Mouse (Mus musculus) B cell, adult 2 months (primary cell): Measurements from ENCODE around the gene Cspg4.

Experiments
- DNase-seq, 2 experiments: peaks; one replicate each; pipeline ENCODE4 v3.0.0; 2022

Cspg4 gene

DNA sequence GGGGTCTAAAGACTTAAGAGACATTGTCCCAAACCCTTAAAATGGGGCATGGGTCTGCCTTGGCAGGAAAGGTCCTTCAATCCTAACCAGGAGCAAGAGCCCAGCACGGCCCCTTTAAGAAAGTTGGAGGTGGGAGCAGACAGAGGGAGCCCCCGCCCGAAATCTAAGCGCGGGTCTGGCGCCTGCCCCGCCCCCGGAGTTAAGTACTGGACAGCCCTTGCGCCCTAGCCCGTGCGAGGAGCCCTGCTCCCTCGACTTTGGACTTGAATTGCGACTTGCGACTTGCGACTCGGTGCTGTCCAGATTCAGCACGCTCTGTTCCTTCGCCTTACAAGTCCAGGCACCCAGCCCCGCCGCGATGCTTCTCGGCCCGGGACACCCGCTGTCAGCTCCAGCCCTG, at the start of gene Cspg4:
Gene Cspg4 (plus strand): TSS at position 202 of the 400 bp plus-strand sequence.
- DNase-seq: no peak

DNA sequence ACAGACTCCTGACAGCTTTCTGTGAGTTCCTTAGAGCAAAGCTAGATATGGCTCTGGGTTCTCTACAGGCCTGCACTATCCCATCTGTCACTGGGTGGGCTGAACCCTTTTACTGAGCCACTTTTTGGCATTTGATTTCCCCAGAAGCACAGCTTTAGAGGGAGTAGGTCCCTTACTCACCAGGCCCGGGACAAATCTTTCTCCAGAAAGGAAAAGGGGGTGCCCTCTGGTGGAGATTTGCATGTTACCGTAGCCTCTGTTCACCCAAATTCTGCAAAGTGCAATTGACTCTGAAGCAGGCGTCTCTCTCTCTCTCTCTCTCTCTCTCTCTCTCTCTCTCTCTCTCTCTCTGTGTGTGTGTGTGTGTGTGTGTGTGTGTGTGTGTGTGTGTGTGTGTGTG, 39.9 kb upstream of the Cspg4 start:
- DNase-seq: peak; percentile 12 to 14

DNA sequence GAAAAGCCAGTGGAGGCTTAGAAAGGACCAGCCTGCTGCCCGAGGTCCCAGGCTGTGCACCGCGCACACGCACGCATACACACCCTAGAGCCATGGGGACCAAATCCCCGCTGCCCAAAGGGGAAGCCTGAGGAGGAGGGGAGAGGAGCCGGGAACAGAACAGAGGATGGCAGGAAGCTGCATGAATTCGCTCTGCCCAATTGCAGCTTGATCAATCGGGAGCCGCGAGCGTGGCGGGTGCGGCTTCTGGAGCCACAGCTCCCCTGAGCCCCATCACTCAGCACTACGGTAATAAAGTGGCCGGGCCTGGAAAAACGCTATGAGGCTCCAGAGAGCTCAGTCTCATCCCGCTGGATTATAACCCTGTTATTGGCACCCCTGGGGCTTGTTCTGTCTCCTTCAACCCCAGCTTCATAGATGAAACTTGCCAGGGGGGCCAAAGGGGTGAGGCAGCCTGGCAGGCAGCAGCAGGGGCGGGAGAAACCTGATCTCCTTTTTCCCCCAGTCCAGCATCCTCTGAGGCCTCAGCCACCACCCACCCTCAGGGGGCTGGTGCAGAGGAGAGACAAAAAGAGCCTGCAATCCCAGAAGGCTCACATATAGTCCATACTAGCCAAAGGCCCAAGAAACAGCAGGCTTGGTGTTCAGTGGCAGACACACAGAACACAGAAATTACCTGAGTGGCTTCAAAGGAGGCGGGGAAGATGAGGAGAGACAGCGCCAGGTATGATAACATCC, 39.2 kb upstream of the Cspg4 start:
- DNase-seq: no peak

DNA sequence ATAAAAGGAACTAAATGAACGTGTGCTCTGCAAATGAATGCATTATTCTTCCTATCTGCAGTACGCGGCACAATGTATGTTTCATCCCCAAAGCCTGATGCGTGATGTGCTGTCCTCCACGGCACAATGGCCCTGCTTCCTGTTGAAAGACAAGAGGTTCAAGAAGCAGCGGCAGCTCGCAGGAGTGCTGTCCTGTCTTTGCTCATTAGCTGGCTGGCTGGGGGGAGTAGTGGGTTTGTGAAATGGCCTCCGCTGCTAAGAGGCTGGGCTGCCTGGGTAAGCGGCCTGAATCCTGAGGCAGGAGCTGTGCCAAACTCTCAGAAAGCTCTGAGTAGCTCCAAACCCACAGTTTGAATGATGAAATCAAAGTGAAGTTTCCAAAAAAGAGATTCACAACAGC, 36.7 kb upstream of the Cspg4 start:
- no peak for DNase-seq

DNA sequence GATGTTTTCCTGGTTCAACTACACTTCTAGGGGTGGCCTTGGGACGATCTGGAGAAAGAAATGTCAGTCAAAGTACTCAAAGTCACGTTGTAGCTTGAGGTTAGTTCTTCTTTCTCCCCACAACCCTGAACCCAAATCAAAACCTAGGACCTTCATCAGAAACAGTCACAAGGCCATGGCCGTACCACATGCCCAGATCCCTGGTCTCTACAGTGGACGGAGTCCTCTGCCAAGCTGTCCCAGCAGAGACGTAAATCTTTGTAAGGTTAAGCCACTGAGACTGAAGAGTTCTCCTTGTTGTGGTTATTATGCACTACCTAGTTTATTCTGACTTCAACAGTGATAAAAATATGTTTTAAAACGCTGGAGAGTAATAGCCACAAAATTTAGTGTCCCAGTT, 36.0 kb upstream of the Cspg4 start:
- DNase-seq: no peak

DNA sequence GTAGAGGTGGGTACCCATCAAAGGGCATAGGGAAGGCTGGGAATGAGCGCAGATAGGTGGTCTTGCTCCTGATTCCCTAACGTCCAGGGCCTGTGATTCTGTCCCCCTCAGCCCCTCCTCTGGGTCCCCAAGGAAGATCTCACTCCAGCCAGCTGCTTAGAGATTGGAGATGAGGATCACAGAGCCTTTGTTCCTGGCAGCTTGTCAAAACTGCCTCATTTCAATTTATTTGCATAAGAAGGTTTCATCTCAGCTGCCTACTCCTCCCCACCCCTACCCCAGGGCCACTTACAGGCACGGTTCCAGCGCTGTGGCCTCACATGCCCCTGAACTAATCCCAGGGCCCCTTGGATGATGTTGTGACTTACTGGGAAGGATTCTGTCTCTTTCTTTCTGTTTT, 34.7 kb upstream of the Cspg4 start:
- DNase-seq: no peak

DNA sequence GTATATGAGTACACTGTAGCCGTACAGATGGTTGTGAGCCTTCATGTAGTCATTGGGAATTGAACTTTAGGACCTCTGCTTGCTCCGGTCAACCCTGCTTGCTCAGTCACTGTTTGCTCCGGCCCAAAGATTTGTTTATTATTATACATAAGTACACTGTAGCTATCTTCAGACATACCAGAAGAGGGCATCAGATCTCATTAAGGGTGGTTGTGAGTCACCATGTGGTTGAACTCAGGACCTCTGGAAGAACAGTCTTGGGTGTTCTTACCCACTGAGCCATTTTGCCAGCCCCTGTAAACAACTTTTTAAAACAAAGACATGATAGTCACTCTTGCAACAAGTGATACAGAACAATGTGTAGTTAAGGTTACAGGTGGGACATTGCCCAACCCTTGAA, 32.9 kb upstream of the Cspg4 start:
- DNase-seq: no peak

DNA sequence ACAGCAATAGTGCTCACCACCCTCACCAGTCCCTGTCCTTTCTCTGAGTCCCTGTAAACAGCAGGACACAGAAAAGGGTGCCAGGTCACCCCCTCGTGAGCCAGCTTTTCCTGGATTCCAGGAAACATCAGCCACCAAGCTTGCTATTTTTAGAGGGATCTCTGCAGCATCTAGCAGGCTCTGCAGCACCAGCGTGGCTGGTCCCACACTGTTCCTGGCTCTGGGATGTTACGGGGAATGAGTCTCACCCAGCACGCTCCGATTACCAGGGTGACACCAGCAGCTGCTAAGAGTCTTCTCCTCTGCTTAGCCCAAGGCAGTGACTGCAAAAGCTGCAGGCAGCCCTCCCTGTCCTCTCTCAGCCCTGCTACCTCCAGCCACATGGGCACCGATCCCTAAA, 31.9 kb upstream of the Cspg4 start:
- DNase-seq: no peak

DNA sequence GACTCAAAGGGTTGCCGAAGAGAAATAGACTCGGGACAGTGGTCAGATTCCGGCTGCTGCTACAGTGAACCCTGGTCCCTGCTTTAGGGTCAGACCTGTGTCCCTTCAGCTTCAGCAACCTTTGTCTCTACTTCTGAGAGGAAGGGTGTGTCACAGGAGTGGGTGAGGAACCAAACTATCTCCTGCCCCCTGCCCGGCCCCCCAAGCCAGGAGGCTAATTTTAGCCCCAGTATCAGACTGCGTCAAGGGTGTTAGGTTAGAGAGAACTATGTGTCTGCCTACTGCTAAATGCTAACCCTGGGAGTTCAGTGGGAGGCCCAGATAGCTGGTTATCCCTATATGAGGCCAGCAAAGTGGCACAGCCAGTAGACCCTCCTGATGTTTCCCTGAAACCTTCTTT, 29.7 kb upstream of the Cspg4 start:
- DNase-seq: no peak

DNA sequence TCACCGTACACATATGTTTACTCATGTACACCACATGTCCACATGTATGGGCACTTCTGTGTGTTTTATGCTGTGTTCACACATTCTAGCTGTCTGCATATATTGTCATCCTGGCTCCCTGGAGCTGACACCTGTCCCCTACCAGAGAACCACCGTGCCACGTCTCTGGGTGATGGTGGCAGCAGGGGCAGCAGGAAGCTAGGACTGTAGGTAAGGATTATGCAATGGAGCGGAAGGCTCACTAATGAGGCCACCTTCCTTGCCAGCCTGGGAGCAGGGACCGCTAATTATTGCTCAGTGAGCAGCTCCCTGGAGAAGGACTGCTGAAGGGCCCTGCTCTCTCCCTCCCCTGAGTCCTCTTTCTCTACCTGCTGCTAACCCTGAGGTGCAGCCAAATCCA, 24.1 kb upstream of the Cspg4 start:
- no peak for DNase-seq

DNA sequence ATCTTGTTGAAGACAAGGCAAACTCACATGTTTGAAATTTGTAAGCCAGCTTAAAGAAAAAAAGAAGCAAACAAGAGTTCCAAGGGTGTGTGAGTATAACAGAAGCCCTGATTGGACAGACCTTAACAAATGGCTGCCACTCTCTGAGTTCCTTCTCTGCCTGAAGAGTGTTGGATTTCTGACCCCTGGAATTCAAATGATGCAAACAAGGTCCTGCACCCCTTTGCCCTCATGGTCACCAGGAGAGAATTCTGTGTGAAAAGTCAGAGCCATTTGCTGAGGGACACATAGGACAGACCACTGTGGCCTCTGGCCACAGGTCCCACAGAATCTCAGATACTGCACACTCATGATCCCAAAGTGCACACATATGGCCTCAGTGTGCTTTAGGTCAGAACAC, 23.0 kb upstream of the Cspg4 start:
- DNase-seq: no peak

DNA sequence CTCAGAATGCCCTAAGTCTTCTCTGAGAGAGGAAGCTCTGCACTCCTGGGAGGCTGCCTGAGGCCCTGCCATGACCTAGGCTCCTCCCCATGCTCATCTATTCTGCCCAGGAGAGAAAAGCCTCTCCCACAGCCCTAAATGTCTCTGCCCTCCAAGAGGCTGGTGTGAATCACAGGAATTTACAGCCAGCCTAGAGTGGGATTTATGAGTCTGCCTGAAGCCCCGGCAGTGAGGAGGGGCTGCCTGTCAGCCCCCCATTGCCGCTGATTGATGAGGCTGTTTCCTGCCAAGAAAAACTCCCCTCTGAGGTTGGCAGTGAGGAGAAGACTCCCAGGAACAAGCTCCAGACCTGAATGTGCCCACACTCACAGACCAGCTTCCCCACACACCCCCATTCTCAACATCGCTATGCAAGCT, 22.5 kb upstream of the Cspg4 start:
- DNase-seq: no peak

DNA sequence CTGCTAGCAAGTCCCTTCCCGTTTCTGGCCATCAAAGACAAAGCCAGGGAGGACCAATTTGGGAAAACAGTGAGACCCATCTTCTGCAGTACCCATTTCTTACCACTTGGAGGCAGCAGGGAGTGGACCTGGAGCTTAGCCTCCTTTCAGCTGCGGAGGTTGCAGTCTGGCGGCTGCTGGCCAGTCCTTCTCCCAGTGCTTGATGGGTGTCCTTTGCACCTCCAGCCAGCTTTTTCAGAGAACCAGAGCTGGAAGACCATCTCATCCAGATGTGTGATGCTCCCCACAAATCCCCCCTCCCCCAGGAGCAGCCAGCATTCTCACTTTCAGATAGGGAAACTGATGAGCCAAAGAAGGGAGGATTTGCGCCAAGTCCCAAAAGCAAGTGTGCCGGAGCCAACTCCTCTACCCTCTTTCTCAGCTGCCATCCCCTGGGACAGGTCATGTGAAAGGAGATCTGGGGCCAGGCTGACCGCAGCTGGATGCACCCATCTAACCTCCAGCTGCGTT, 21.1 kb upstream of the Cspg4 start:
- peak; percentile 52 to 54 for DNase-seq

DNA sequence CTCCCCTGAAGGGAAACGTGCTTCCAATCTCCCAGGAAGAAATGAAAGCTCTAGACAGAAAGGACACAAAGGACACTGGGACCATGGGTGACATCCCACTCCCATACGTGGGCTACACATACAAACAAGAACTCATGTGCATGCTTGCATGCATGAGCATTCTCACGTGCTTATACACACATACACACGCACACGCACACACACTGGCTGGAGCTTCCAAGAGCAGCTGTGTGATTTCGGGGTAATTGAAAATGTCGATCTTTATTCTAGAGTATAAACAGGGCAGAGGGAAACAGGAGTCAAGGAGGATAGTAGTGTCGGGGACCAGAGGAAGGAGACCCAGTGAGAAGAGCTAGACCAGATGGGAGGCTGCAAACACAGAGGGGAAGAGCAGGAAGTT, 20.2 kb upstream of the Cspg4 start:
- DNase-seq: no peak

DNA sequence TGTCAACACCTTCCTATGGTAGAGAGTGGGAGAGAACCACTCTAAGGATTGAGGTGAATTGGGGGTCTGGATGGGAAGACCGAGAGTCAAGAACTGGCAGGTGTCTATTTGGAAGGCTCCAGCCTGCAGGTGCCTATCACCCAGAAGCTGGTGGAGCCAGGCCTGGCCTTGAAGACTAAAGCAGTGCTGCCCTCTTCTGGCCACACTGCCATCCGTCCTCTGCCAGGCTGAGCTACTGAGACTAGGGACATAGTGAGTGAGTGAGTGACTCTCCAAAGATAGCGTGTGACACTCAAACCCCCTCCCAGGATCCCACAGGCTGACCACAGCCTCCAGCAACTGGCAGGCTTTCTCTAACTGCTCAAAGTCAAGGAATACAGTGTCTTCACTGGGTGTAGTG, 17.3 kb upstream of the Cspg4 start:
- DNase-seq: peak; percentile 40 to 43

DNA sequence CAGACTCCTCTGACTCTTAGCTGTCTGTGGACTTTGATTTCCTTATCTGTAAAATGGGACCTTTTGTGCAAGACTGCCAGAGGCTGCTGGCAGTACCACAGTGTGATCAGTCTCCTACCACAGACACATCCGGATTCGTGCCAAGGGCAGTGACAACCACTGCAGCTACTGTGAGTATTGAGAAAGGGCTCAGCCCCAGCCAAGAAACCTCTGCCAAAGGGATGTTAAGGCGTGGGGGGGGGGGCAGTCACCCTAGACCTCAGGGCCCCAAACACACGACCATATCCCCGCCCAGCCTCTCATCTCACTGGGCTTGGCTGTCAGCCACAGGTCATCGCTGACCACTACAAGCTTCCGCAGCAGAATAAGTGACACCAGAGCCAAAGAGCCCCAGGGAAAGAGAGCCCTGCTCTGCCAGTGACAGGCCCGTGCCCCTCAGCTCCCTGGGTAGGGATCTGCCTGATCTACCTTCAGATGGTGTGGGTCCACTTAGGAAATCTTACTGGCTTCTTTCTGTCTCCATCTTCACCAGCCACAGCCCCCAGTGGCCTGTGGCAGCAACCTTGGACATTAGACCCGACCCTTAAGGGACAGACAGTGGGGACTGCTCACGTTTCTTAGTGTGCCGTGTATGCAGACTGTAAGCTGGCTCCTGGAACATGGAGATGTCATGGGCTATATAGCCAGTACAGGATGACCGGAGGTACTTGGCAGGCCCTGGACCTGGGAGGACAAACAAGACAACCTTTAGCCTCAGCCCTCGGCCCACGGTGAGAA, 14.5 kb upstream of the Cspg4 start:
- DNase-seq: no peak

DNA sequence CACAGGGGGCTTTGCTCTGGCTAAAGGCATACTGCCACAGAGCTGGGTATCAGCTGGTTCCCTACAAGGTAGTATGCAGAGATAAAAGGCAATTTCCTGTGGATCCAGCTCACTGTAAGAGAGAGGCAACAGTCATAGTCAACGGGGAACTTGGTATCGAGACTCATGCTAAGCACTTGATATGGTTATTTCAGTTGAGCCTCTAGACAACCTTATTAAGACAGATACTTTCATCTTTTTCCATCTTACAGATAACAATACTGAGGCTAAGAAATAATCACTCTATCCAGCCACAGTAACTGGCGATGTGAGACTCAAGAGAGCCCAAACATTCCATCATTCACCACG, 14.0 kb upstream of the Cspg4 start:
- no peak for DNase-seq

DNA sequence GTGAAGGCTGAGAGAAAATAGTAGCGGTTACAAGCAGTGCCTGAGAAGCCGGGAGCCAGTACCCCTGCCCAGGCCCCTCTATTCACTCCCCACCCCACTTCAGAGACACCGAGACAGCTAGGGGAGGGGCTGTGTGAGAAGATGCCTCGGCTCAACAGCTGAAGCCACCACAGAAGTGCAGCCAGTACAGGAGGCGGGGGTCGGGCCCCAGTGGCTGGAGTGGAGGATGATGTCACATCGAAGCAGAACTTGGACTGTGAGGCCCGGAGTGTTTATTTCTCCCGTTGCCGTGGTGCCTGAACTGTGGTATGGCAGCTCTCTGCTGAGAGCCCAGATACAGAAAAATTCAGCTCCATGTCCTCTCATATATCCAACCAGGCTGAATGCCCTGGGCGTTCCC, 13.1 kb upstream of the Cspg4 start:
- no peak for DNase-seq

DNA sequence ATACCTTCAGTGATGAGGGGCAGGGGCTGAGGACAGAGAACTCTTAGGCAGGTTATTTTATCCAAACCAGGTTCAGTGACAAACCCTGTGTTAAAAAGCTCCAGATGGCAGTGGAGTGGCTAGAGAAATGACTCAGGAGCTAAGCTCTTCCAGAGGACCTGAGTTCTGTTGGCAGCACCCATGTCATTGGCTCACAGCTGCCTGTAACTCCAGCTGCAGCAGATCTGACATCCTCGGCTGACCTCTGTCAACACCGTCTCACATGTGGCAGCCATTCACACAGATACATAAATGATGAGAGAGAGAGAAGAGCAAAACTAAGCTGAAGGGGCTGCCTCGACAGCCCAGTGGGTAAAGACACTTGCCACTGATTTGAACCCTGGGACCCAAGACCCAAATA, 7.4 kb upstream of the Cspg4 start:
- DNase-seq: no peak

DNA sequence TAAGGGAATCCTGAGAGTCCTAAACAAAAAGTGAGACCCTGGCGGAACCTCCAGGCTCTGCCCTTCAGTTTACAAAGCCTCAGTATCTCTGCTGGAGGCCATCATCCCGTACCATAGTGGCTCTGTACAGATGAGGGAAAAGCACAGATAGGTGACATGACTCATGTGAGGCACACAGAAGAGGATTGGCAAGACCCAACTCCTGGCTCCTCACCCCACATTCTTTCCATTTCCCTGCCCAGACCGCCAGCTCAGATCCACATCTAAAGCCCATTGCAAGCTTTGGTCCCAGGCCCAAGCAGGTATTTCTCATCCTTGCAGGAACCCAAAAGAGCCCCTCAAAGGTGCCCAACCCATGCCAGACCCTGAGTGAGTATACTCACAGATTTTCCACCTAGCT, 4.8 kb upstream of the Cspg4 start:
- DNase-seq: no peak

DNA sequence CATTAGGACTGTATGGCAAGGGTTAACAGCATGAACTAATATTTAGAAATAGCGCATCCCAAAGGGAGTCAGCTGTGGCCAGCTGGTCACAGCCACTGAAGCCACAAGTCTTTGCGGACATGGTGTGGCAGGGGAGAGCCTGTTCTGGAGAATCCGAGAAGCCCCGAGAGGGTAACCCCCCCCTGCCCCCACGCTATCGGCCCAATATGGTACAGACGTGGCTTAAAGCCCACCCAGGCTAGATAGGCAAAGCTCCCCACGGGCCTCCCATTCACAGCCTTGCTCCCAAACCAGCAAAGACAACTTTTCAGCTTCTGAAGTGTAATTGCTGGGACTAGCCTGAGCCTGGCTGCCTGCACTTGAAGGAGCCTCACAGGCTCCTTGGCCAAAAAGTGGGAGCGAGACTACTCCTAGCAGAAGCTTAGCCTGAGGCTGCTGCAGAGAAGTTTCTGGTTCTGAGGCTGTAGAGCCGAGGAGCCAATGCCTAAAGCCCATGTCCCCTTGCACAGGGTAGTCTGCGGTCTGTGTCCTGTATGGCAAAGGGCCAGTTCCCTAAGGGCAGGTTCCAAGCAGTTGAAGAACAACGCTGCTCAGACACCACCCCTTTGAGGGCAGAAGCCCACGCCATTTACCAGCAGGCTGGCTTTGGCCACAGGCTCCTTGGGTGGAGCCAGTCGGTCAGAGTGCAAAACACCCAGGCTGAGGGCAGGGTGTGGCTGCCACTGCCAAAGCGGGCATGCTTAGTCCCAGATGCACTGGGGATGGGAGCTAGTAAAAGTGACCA, 4.2 kb upstream of the Cspg4 start:
- DNase-seq: no peak

DNA sequence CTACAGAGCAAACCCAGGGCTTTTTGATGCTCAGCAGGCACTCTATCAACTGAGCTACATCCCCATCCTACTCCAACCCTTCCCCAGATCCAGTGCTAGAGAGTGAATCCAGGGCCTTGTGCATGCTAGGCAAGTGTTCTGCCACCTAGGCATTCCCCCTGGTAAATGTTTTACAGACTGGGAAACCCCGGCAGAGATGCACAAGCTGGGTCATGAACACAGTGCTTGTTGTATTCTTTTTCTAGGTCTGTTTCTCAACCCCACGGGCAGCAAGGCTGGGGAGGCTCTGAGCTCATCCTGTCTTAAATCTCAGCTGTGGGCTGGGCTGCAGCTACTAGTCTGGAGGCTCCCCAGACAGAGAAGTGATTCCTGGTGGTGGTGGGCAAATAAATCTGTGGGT, 2.0 kb upstream of the Cspg4 start:
- DNase-seq: no peak

DNA sequence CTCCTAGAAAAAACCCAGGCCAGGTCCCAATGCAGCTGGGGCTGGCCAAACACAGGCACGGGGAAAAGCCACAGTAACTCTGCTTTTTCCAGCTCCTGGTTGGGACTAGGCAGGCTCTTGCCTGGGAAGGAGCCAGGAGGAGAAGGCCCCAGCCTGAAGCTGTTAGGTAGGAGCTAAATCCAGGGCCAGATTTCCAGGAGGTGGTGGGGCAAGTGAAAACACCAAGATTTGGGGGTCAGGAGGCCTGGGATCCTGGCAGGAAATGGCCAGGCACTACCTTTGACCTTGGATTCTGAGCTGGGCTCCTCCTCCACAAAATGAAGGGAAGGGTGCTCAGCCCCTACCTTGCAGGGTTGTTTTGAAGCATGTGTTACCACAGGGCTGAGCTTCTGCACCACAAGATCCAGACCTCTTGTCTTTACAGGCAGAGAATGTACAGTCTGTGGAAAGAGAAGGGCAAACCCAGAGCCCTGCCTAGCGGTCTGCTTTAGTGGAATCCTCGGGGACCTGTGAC, 560 bp upstream of the Cspg4 start, which contains the start of gene Odf3l1:
Gene Odf3l1 (minus strand): TSS at position 464 of the 514 bp plus-strand sequence.
- no peak for DNase-seq
